In the genomic region with DNA sequence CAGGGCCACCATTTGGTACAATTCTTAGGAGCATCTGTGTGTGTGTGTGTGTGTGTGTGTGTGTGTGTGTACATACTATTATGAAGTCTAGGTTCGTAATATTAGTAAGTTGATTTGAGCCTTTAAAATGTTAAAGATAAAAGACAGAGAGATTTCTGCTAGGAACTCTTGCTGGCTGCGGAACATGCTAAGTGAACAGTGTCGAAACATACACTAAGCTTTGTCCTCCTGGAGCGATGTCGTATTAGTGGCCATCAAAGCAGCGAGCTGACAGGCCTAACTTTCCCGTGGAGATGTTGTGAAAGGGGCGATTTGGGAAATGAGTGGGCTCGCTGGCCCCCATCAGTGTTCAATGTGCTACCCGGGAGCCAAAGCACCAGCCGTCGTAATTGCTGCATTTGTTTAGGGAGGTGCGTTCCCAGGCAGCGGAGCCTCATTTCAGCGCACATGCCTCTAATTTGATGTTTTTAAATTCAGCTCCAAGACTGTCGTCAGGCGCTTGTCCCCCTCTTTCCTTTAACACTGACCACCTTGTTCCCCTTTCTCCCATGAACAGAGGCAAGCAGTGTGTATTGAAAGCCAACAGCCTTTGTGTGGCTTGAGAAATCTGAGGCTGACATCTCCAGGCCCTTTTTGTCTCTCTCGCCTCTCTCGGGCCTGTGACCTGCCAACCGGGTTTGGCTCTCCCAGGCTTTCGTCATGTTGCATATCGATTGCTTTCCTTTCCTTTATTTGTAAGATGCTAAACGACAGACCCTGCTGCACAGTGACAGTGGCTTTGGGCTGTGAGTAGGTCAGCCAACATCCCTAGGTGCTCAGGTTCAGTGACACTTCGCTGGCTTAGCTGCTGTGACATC, we compare ENCODE assay signal across 8 mouse cellular contexts.
DNase-seq lines count a peak whose midpoint lies in the region; ATAC-seq and TF ChIP-seq lines count a peak whose summit lies in the region.

No protein-coding gene starts in this region.

- intact Hi-C loops in heart, postnatal 36 days (cut with DNase I), result no loop called here

- H3K4me3 ChIP-seq in forebrain, embryonic 12.5 days (replicated peaks), result no peak overlapping the region
- no peak overlapping the region for H3K4me3 ChIP-seq in heart, embryonic 12.5 days

- no peaks in the 10 kb centered on the region for H3K27me3 ChIP-seq in forebrain, embryonic 12.5 days
- no peaks in the 10 kb centered on the region for H3K27me3 ChIP-seq in heart, embryonic 12.5 days (replicated peaks)

- peaks cover 53% of the 10 kb centered on the region for H3K4me1 ChIP-seq in forebrain, embryonic 12.5 days
- H3K4me1 ChIP-seq in heart, embryonic 12.5 days (replicated peaks), result peaks cover 17% of the 10 kb centered on the region

- ATAC-seq in forebrain, embryonic 12.5 days (ENCODE audit: low FRiP score), result peak; percentile 83
- no peak for ATAC-seq in heart, embryonic 12.5 days (ENCODE audit: insufficient number of reproducible peaks, low FRiP score)

- no peaks in the 10 kb centered on the region for H3K36me3 ChIP-seq in forebrain, embryonic 12.5 days (replicated peaks)
- no peaks in the 10 kb centered on the region for H3K36me3 ChIP-seq in heart, embryonic 12.5 days

- no peak for TF ChIP-seq POLR2A in brain, embryonic 14.5 days (IDR thresholded peaks at IDR 0.05; ENCODE audit: borderline replicate concordance, extremely low read depth, insufficient read depth, insufficient read length, poor library complexity, severe bottlenecking)

- H3K4me2 ChIP-seq in forebrain, embryonic 12.5 days, result peak overlapping the region; percentile 29
- no peak overlapping the region for H3K4me2 ChIP-seq in heart, embryonic 12.5 days

- peak overlapping the region; percentile 95 for H3K27ac ChIP-seq in forebrain, embryonic 12.5 days
- no peak overlapping the region for H3K27ac ChIP-seq in heart, embryonic 12.5 days (ENCODE audit: poor library complexity, severe bottlenecking)

- 10% methylated on average over 24 of the region's 24 CpGs for WGBS in forebrain, embryonic 12.5 days
- 68% methylated on average over 24 of the region's 24 CpGs for WGBS in heart, embryonic 12.5 days

- no peak for TF ChIP-seq CTCF in brain, embryonic 14.5 days (IDR thresholded peaks at IDR 0.05; ENCODE audit: borderline replicate concordance, extremely low read depth, insufficient read depth, insufficient read length)

- peak; percentile 98 for DNase-seq in brain, embryonic 14.5 days (ENCODE audit: low read depth)
- DNase-seq in layer of hippocampus, postnatal 14 days (ENCODE audit: low spot score in 2 of 2), result peak; percentile 56 to 68
- DNase-seq in lung, postnatal 4 days, result peak; percentile 27 to 59
- no peak for DNase-seq in adrenal gland, adult (ENCODE audit: inconsistent age in 2 of 2, low spot score in 1 of 2)
- no peak for DNase-seq in heart, postnatal 36 days
- DNase-seq in heart, adult 11 months, result no peak

- peak overlapping the region; percentile 42 for H3K9ac ChIP-seq in forebrain, embryonic 12.5 days
- H3K9ac ChIP-seq in heart, embryonic 12.5 days, result no peak overlapping the region

- H3K9me3 ChIP-seq in forebrain, embryonic 12.5 days, result no peaks in the 10 kb centered on the region
- H3K9me3 ChIP-seq in heart, embryonic 12.5 days (replicated peaks), result no peaks in the 10 kb centered on the region

Comparison
In these comparisons a context has a peak if more than half of its experiments do, and no peak if none do; other contexts are left out.
1. DNase-seq: peak in brain, embryonic 14.5 days (single experiment), layer of hippocampus, postnatal 14 days (2 of 2) and lung, postnatal 4 days (2 of 2); none in adrenal gland, adult (0 of 2), heart, postnatal 36 days (0 of 2) and heart, adult 11 months (single experiment).